In genomic region chr6:18466227-18466626, GRCm38 (mm10) we compare ENCODE assay signal across 18 mouse cellular contexts. TPM values are rescaled to one million over a fixed set of nuclear protein-coding genes. Genes with fewer than 3 reads are reported as not detected.
DNase-seq lines count a peak whose midpoint lies in the region; ATAC-seq and TF ChIP-seq lines count a peak whose summit lies in the region.
"Had no signal": no experiment of that assay in that cellular context is flagged by ENCODE, and none has a peak within 500 bp of the region (broad histone marks: within the 10 kb centered on the region; RNA-seq: fewer than 3 reads in every experiment).

No protein-coding gene starts in this region.

- H3K4me1 ChIP-seq in hindbrain, embryonic 13.5 days (replicated peaks) = peaks cover 28% of the 10 kb centered on the region
- no peaks in the 10 kb centered on the region for H3K4me1 ChIP-seq in hindbrain, embryonic 11.5 days (replicated peaks; ENCODE audit: control insufficient read depth, insufficient read depth, low read length)
- peaks cover 5% of the 10 kb centered on the region; the same call in 1 of the 2 replicates for H3K4me1 ChIP-seq in midbrain, embryonic 14.5 days (ENCODE audit: control insufficient read depth, insufficient read depth, low read length)
- no peaks in the 10 kb centered on the region for H3K4me1 ChIP-seq in midbrain, embryonic 11.5 days (ENCODE audit: control insufficient read depth, insufficient read depth, low read length)
- H3K4me1 ChIP-seq in forebrain, postnatal 0 days (ENCODE audit: insufficient read depth) = 0 out of 2 replicates have a peak, but pooled peaks cover 3% of the 10 kb centered on the region
- peaks cover 12% of the 10 kb centered on the region for H3K4me1 ChIP-seq in olfactory bulb, adult 2 months (ENCODE audit: control insufficient read depth, insufficient read depth, low read length)
- no peaks in the 10 kb centered on the region for H3K4me1 ChIP-seq in liver, embryonic 12.5 days
- 0 out of 2 replicates have a peak, but pooled peaks cover 5% of the 10 kb centered on the region for H3K4me1 ChIP-seq in kidney, embryonic 16.5 days (ENCODE audit: insufficient read depth, low read length)
- H3K4me1 ChIP-seq: heart, embryonic 15.5 days; liver, embryonic 13.5 days; lung, embryonic 15.5 days had no signal

- 0 out of 2 replicates have a peak, but pooled peaks cover 5% of the 10 kb centered on the region for H3K9me3 ChIP-seq in hindbrain, embryonic 13.5 days
- no peaks in the 10 kb centered on the region for H3K9me3 ChIP-seq in hindbrain, embryonic 11.5 days (ENCODE audit: control insufficient read depth, low read length)
- H3K9me3 ChIP-seq in midbrain, embryonic 14.5 days (ENCODE audit: control insufficient read depth, low read length) = no peaks in the 10 kb centered on the region
- no peaks in the 10 kb centered on the region; the same call in 1 of the 2 replicates for H3K9me3 ChIP-seq in midbrain, embryonic 11.5 days (ENCODE audit: control insufficient read depth, low read length)
- H3K9me3 ChIP-seq in forebrain, postnatal 0 days (ENCODE audit: low read length) = no peaks in the 10 kb centered on the region
- no peaks in the 10 kb centered on the region for H3K9me3 ChIP-seq in liver, embryonic 12.5 days (replicated peaks)
- no peaks in the 10 kb centered on the region for H3K9me3 ChIP-seq in kidney, embryonic 16.5 days (ENCODE audit: low read length)
- H3K9me3 ChIP-seq: heart, embryonic 15.5 days; liver, embryonic 13.5 days; lung, embryonic 15.5 days had no signal

- TF ChIP-seq POLR2A in olfactory bulb, adult 2 months (IDR thresholded peaks at IDR 0.05; ENCODE audit: insufficient read depth, low read depth, low read length) = no peak

- no peak overlapping the region for H3K4me2 ChIP-seq in hindbrain, embryonic 13.5 days
- H3K4me2 ChIP-seq in hindbrain, embryonic 11.5 days (replicated peaks; ENCODE audit: low read depth, low read length) = no peak overlapping the region
- no peak overlapping the region for H3K4me2 ChIP-seq in midbrain, embryonic 14.5 days (ENCODE audit: low read length)
- H3K4me2 ChIP-seq in midbrain, embryonic 11.5 days = no peak overlapping the region
- H3K4me2 ChIP-seq in forebrain, postnatal 0 days (ENCODE audit: low read depth) = no peak overlapping the region
- H3K4me2 ChIP-seq in liver, embryonic 12.5 days = no peak overlapping the region
- H3K4me2 ChIP-seq in kidney, embryonic 16.5 days (replicated peaks; ENCODE audit: low read depth, low read length) = no peak overlapping the region
- H3K4me2 ChIP-seq: heart, embryonic 15.5 days; liver, embryonic 13.5 days; lung, embryonic 15.5 days had no signal

- no peaks in the 10 kb centered on the region for H3K27me3 ChIP-seq in hindbrain, embryonic 13.5 days
- H3K27me3 ChIP-seq in hindbrain, embryonic 11.5 days (ENCODE audit: control insufficient read depth, insufficient read depth, low read length) = no peaks in the 10 kb centered on the region
- no peaks in the 10 kb centered on the region for H3K27me3 ChIP-seq in midbrain, embryonic 14.5 days (ENCODE audit: control insufficient read depth, insufficient read depth, low read length)
- no peaks in the 10 kb centered on the region for H3K27me3 ChIP-seq in midbrain, embryonic 11.5 days (ENCODE audit: control insufficient read depth, insufficient read depth, low read length)
- no peaks in the 10 kb centered on the region for H3K27me3 ChIP-seq in forebrain, postnatal 0 days (ENCODE audit: insufficient read depth, low read length)
- no peaks in the 10 kb centered on the region for H3K27me3 ChIP-seq in liver, embryonic 12.5 days (replicated peaks)
- H3K27me3 ChIP-seq in kidney, embryonic 16.5 days (ENCODE audit: insufficient read depth, low read length) = no peaks in the 10 kb centered on the region
- H3K27me3 ChIP-seq: heart, embryonic 15.5 days; liver, embryonic 13.5 days; lung, embryonic 15.5 days had no signal

- no peak overlapping the region for H3K4me3 ChIP-seq in hindbrain, embryonic 13.5 days
- no peak overlapping the region for H3K4me3 ChIP-seq in hindbrain, embryonic 11.5 days (ENCODE audit: low read depth, low read length)
- H3K4me3 ChIP-seq in midbrain, embryonic 14.5 days (replicated peaks; ENCODE audit: low read depth, low read length) = no peak overlapping the region
- H3K4me3 ChIP-seq in midbrain, embryonic 11.5 days (ENCODE audit: low read depth, low read length) = no peak overlapping the region
- no peak overlapping the region for H3K4me3 ChIP-seq in forebrain, postnatal 0 days (ENCODE audit: low read depth, low read length)
- H3K4me3 ChIP-seq in olfactory bulb, adult 2 months (ENCODE audit: insufficient read depth, low read depth, low read length) = no peak overlapping the region
- H3K4me3 ChIP-seq in liver, embryonic 12.5 days = no peak overlapping the region
- no peak overlapping the region for H3K4me3 ChIP-seq in kidney, embryonic 16.5 days (ENCODE audit: low read length)
- H3K4me3 ChIP-seq: heart, embryonic 15.5 days; liver, embryonic 13.5 days; lung, embryonic 15.5 days had no signal

- no peak for TF ChIP-seq CTCF in forebrain, postnatal 0 days (IDR thresholded peaks at IDR 0.05; ENCODE audit: low read depth)
- no peak for TF ChIP-seq CTCF in olfactory bulb, adult 2 months (IDR thresholded peaks at IDR 0.05; ENCODE audit: insufficient read depth, low read depth, low read length)

- WGBS in hindbrain, embryonic 13.5 days = 71% methylated on average over 7 of the region's 7 CpGs
- 75% methylated on average over 7 of the region's 7 CpGs for WGBS in hindbrain, embryonic 11.5 days
- WGBS in midbrain, embryonic 14.5 days = 62% methylated on average over 7 of the region's 7 CpGs
- WGBS in midbrain, embryonic 11.5 days = 81% methylated on average over 7 of the region's 7 CpGs
- WGBS in forebrain, postnatal 0 days = 27% methylated on average over 7 of the region's 7 CpGs
- WGBS in olfactory bulb, adult 2 months = 24% methylated on average over 7 of the region's 7 CpGs
- 70% methylated on average over 7 of the region's 7 CpGs for WGBS in liver, embryonic 12.5 days (ENCODE audit: insufficient replicate concordance)
- WGBS in kidney, embryonic 16.5 days = 52% methylated on average over 7 of the region's 7 CpGs

- H3K9ac ChIP-seq in hindbrain, embryonic 13.5 days = no peak overlapping the region
- H3K9ac ChIP-seq in hindbrain, embryonic 11.5 days (ENCODE audit: low read depth, low read length) = no peak overlapping the region
- H3K9ac ChIP-seq in midbrain, embryonic 14.5 days (replicated peaks; ENCODE audit: low read length) = no peak overlapping the region
- H3K9ac ChIP-seq in midbrain, embryonic 11.5 days (ENCODE audit: low read length) = no peak overlapping the region
- H3K9ac ChIP-seq in forebrain, postnatal 0 days = no peak overlapping the region
- no peak overlapping the region for H3K9ac ChIP-seq in liver, embryonic 12.5 days
- no peak overlapping the region for H3K9ac ChIP-seq in kidney, embryonic 16.5 days (replicated peaks; ENCODE audit: low read length)
- H3K9ac ChIP-seq: heart, embryonic 15.5 days; liver, embryonic 13.5 days; lung, embryonic 15.5 days had no signal

- no peak for ATAC-seq in hindbrain, embryonic 13.5 days (ENCODE audit: low FRiP score)
- no peak for ATAC-seq in hindbrain, embryonic 11.5 days (ENCODE audit: low FRiP score)
- no peak for ATAC-seq in midbrain, embryonic 14.5 days (ENCODE audit: low FRiP score, low TSS enrichment)
- no peak for ATAC-seq in midbrain, embryonic 11.5 days (ENCODE audit: low FRiP score)
- ATAC-seq in forebrain, postnatal 0 days = peak; percentile 90
- no peak for ATAC-seq in liver, embryonic 12.5 days
- ATAC-seq in kidney, embryonic 16.5 days (ENCODE audit: low FRiP score, low TSS enrichment) = no peak; the same call in 1 of the 2 replicates

- no peak for DNase-seq in hindbrain, embryonic 11.5 days (ENCODE audit: low spot score)
- DNase-seq in midbrain, embryonic 14.5 days = peak; percentile 14
- no peak for DNase-seq in midbrain, embryonic 11.5 days (ENCODE audit: low spot score, missing footprints)
- DNase-seq in forebrain, postnatal 0 days = peak; percentile 57
- DNase-seq: cerebellum, adult 18-20 months; gastrocnemius, postnatal 10 days; heart, adult 18-20 months; kidney, adult 18-20 months; kidney, postnatal 25 days; liver, embryonic 13.5 days had no signal

- peak overlapping the region; percentile 44; the same call in 1 of the 2 replicates for H3K27ac ChIP-seq in hindbrain, embryonic 13.5 days
- H3K27ac ChIP-seq in hindbrain, embryonic 11.5 days (ENCODE audit: low read depth, low read length) = no peak overlapping the region
- H3K27ac ChIP-seq in midbrain, embryonic 14.5 days (replicated peaks; ENCODE audit: low read depth, low read length) = no peak overlapping the region; the same call in 1 of the 2 replicates
- no peak overlapping the region for H3K27ac ChIP-seq in midbrain, embryonic 11.5 days (ENCODE audit: low read depth, low read length)
- peak overlapping the region; percentile 64 for H3K27ac ChIP-seq in forebrain, postnatal 0 days (ENCODE audit: low read depth, low read length)
- peak overlapping the region; percentile 32 for H3K27ac ChIP-seq in olfactory bulb, adult 2 months (ENCODE audit: insufficient read depth, low read depth, low read length)
- H3K27ac ChIP-seq in liver, embryonic 12.5 days = no peak overlapping the region
- no peak overlapping the region for H3K27ac ChIP-seq in kidney, embryonic 16.5 days (ENCODE audit: low read length)
- H3K27ac ChIP-seq: heart, embryonic 15.5 days; liver, embryonic 13.5 days; lung, embryonic 15.5 days; macrophage had no signal

- no peaks in the 10 kb centered on the region for H3K36me3 ChIP-seq in hindbrain, embryonic 13.5 days
- no peaks in the 10 kb centered on the region for H3K36me3 ChIP-seq in hindbrain, embryonic 11.5 days (ENCODE audit: control insufficient read depth, insufficient read depth, low read length)
- no peaks in the 10 kb centered on the region for H3K36me3 ChIP-seq in midbrain, embryonic 14.5 days (ENCODE audit: control insufficient read depth, insufficient read depth, low read length)
- H3K36me3 ChIP-seq in midbrain, embryonic 11.5 days (ENCODE audit: control insufficient read depth, insufficient read depth, low read length) = no peaks in the 10 kb centered on the region
- H3K36me3 ChIP-seq in forebrain, postnatal 0 days (ENCODE audit: insufficient read depth) = no peaks in the 10 kb centered on the region; the same call in 1 of the 2 replicates
- H3K36me3 ChIP-seq in liver, embryonic 12.5 days = no peaks in the 10 kb centered on the region
- 0 out of 2 replicates have a peak, but pooled peaks cover 2% of the 10 kb centered on the region for H3K36me3 ChIP-seq in kidney, embryonic 16.5 days (ENCODE audit: insufficient read depth, low read length)
- H3K36me3 ChIP-seq: heart, embryonic 15.5 days; liver, embryonic 13.5 days; lung, embryonic 15.5 days had no signal

RNA-seq across cellular contexts. Expression of gene Cttnbp2, which starts 48.4 kb away (rescaled TPM):
- polyA plus RNA-seq in hindbrain, embryonic 13.5 days (2015; fragmentation: Nextera tagmentation; extraction: Ambion mirVana) = 44.6 and 50.9 TPM in 2 replicates
- polyA plus RNA-seq in hindbrain, embryonic 11.5 days (2014; fragmentation: Nextera tagmentation; extraction: Ambion mirVana) = 19.8 and 25.1 TPM in 2 replicates
- polyA plus RNA-seq in midbrain, embryonic 14.5 days (2014; fragmentation: Nextera tagmentation; extraction: Ambion mirVana) = 37.9 and 51.8 TPM in 2 replicates
- polyA plus RNA-seq in midbrain, embryonic 11.5 days (2014; fragmentation: Nextera tagmentation; extraction: Ambion mirVana) = 13.6 and 14.8 TPM in 2 replicates
- 45.6 and 49.7 TPM in 2 replicates for total RNA-seq in forebrain, postnatal 0 days (2014; rRNA removed)
- polyA plus RNA-seq in forebrain, postnatal 0 days (2015; fragmentation: Nextera tagmentation; extraction: Ambion mirVana) = 24.2 and 43.5 TPM in 2 replicates
- 113 and 146 TPM in 2 replicates for polyA plus RNA-seq in olfactory bulb, adult 2 months (2012; ENCODE audit: insufficient read depth, insufficient read length, low replicate concordance, missing spikeins)
- polyA plus RNA-seq in liver, embryonic 12.5 days (2016; fragmentation: Nextera tagmentation; extraction: Ambion mirVana) = 1.4 and 2.1 TPM in 2 replicates
- polyA plus RNA-seq in kidney, embryonic 16.5 days (2015; fragmentation: Nextera tagmentation; extraction: Ambion mirVana) = 19.3 and 21.2 TPM in 2 replicates
- total RNA-seq: monocyte, adult 5-6 weeks had no signal
- polyA plus RNA-seq: macrophage had no signal

Comparison
In these comparisons a context has a peak if more than half of its experiments do, and no peak if none do; other contexts are left out.
1. H3K27ac ChIP-seq: peak in hindbrain, embryonic 13.5 days (single experiment), forebrain, postnatal 0 days (single experiment) and olfactory bulb, adult 2 months (single experiment); none in hindbrain, embryonic 11.5 days (single experiment), midbrain, embryonic 14.5 days (single experiment), midbrain, embryonic 11.5 days (single experiment), liver, embryonic 12.5 days (single experiment) and kidney, embryonic 16.5 days (single experiment).
2. DNase-seq: peak in midbrain, embryonic 14.5 days (single experiment) and forebrain, postnatal 0 days (single experiment); none in hindbrain, embryonic 11.5 days (single experiment) and midbrain, embryonic 11.5 days (single experiment).